Mouse (Mus musculus): ENCODE data around the gene Glt8d1. TPM values are rescaled to one million over a fixed set of nuclear protein-coding genes. Genes with fewer than 3 reads are reported as not detected.
A peak's percentile ranks its signal among the peaks of the same experiment; 100 is the strongest.

Gene Glt8d1
- total RNA-seq (2022), result 10 to 100 TPM; 10.6 to 12.5 (median 11.8) TPM

DNA sequence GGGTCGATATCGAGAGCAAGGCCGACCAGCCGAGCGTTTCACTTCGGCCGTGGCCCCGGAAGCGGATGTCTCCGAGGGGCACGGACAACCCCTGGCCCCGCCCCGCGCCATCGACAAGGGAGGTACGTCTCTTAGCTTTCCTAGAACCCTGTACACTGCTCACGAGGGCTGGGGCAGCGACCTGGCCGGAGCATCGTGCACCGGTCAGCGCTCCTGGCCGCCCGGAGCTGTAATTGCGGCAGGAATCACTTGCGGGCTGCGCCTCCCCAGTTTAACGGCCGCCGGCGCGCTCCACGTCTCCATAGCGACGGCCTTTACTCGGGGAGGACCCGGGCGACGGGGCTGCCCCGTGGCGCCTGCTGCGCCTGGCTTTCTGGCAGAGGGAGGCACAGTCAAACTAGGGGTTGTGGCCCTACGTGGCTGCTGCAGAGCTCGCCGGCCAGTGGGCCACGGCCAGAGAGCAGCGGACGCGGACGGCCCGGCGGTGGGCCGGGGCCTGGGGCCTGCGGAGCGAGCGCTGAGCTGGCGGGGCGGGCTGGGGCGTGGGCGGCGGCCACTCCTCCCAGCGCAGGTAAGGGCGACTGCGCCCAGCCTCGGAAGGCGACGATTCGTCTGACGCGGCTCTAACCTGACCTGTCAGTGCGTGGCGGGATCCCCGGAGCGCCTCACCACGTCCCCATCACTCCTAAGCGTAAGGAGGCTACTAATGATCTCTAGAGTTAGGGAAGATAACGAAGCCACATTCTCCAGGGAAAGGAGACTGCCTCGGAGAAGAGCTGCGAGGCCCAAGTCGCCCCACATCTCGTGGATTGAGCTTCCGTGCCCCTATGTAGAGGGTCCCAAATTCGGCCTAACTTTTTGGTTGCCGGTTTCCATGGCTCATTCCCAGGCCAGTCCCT lies at the start of gene Glt8d1, which contains the start of gene Spcs1:
Gene Glt8d1, plus strand, starts transcription at position 94 of the 899 bp plus-strand sequence.
Gene Spcs1, minus strand, starts transcription at position 366 of the 899 bp plus-strand sequence.
- peak; percentile 70 to 74 for DNase-seq (ENCODE audit: low spot score in 2 of 2)

DNA sequence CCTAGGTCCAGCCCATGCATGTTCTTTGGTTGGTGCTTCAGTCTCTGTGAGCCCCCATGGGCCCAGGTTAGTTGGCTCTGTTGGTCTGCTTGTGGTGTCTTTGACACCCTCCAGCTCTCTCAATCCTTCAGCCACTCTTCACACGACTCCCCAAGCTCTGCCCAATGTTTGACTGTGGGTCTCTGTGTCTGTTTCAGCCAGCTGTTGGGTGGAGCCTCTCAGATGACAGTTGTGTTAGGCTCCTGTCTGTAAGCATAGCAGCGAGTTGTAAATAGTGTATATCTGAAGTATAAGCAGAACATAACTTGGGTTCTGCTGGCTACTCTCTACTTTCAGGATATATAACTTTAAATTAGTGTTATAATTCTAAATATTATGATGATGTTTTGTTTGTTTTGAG lies 42.7 kb upstream of the Glt8d1 start:
- no peak for DNase-seq (ENCODE audit: low spot score in 2 of 2)

DNA sequence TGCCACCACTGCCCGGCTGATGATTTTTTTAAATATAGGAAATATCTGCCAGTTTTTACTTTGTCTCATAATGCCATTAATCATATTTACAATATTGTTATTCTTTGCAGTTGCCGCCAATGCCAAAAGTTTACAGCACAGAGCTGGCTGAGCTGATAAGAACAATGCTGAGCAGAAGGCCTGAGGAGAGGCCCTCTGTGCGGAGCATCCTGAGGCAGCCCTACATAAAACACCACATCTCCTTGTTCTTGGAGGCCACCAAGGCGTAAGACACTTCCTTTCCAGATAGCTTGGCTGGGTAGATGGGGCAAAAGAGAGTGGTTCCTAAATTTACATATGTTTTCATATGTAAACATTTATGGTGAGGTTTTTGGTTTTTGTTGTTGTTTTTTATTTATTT lies 42.2 kb upstream of the Glt8d1 start:
- no peak for DNase-seq (ENCODE audit: low spot score in 2 of 2)

GRCm38 (mm10) chr14:30960366-30960765 lies 40.8 kb upstream of the Glt8d1 start:
- DNase-seq (ENCODE audit: low spot score in 2 of 2), result no peak

DNA sequence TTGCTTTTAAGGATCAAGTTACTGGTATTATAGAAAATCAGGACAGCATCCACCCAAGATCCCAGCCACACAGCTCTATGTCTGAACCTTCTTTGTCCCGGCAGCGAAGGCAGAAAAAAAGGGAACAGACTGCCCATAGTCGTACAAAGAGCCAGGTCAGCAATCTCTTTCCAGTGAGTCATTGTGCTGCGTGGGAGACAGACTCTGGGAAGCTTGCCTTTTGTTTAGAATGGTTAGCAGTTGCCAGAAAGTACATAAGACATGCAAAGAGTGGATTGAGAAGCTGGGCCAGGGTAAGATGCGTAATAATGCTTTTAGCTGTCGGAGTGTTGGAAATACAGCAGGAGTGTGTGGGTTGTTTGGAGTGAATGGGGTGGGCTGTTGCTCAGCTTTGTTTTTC lies 27.0 kb upstream of the Glt8d1 start:
- DNase-seq (ENCODE audit: low spot score in 2 of 2), result no peak

GRCm38 (mm10) chr14:30976222-30976621 lies 25.0 kb upstream of the Glt8d1 start:
- DNase-seq (ENCODE audit: low spot score in 2 of 2), result no peak

DNA sequence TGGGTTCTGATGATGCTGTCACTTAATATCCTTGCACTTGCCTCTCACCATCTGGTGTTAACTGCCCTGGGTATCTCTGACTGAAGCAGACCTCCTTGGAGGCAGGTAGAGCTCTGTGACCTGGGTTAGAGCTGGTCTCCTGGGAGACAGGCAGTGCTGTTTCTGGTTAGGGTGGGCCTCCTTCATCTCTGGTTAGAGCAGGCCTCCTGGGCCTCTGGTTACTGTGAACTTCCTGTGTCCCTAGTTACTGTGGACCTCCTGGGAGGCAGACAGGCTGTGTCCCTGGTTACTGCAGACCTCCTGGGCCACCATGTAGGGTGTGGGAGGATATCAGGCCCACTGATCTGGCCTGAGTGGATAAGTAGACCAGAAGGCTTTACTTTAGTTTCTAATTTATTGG lies 4.8 kb upstream of the Glt8d1 start:
- no peak for DNase-seq (ENCODE audit: low spot score in 2 of 2)

GRCm38 (mm10) chr14:31000356-31000755 lies 844 bp upstream of the Glt8d1 start:
- DNase-seq (ENCODE audit: low spot score in 2 of 2), result no peak

- no peak for DNase-seq (ENCODE audit: low spot score in 2 of 2)
These were observed 339 bp upstream of the Glt8d1 start for GRCm38 (mm10) chr14:31000816-31001306.

DNA sequence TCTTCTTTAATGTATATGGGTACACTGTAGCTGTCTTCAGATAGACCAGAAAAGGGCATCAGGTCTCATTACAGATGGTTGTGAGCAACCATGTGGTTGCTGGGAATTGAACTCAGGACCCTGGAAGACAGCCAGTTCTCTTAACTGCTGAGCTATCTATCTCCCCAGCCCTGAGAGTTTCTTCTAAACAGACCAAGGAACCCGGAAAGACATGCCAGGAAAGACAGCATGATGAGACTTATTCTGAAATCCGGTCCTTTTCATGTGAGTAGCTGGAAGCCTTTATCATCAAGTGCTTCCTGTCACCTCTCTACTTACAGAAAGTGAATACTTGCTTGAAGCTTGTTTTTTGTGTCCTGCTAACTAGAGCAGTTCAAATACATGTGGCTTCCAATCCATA lies 3.3 kb downstream of the Glt8d1 start:
- no peak for DNase-seq (ENCODE audit: low spot score in 2 of 2)

GRCm38 (mm10) chr14:31006779-31007178 lies 5.6 kb downstream of the Glt8d1 start:
- DNase-seq (ENCODE audit: low spot score in 2 of 2), result no peak

DNA sequence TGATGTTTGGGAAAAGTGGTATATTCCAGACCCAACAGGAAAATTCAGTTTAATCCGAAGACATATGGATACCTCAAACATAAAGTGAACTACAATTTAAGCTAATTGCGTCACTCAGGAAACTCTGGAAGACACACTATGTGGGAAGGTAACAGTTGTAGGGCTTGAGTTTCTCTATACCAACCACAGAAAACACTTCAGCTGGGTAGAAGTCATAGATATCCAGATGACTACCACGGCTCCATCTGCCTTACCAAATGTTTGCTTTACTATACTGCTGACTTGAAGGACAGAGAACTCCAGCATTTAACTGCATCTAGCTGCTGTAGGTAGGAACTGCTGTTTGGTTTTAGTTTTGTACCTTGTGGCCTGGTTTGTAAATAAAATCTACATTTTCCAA lies 10.4 kb downstream of the Glt8d1 start:
- no peak for DNase-seq (ENCODE audit: low spot score in 2 of 2)

DNA sequence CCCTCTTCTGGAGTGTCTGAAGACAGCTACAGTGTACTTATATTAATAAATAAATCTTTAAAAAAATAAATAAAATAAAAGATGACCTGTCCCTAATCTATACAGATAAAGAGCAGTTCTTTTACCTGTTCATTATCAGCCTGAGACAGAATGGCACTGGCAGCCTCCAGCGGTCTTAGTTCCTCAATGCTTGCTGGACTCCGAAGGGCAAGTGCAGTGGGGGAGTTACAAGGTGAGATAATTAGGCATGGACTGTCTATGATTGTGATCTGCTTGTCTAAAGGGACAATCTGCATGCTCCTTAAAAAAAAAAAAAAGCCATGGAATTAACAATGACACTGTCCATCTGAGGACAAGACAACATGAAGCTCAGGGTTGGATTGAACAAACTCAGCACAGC lies 12.7 kb downstream of the Glt8d1 start:
- no peak for DNase-seq (ENCODE audit: low spot score in 2 of 2)

- DNase-seq (ENCODE audit: low spot score in 2 of 2), result no peak
These were observed 14.9 kb downstream of the Glt8d1 start for GRCm38 (mm10) chr14:31016063-31016462.

GRCm38 (mm10) chr14:31017854-31018253 lies 16.7 kb downstream of the Glt8d1 start:
- DNase-seq (ENCODE audit: low spot score in 2 of 2), result no peak

DNA sequence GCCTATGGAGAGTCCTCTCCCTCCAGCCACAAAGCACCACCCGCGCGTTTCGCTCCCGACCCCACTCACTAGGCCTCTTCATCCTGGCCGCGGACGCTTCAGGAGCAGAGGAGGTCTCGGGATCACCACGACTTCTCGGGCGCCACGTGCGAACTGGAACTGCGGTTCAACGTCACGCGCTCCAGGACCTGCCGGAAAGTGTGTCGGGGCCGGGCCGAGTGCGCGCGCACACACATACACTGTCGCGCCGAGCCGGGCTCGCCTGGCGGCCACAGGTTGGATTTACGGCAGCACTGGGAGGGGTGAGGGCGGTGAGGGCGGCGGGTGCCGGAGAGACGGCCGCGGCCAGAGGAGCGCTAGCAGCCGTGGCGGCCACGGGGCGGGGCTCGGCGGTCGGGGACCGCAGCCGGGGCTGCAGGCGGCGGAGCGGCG lies 17.7 kb downstream of the Glt8d1 start, which contains the start of the genes Pbrm1 and Gnl3:
Gene Pbrm1, plus strand, starts transcription at position 279 of the 432 bp plus-strand sequence.
Gene Gnl3, minus strand, starts transcription at position 293 of the 432 bp plus-strand sequence.
- peak; percentile 95 to 97 for DNase-seq (ENCODE audit: low spot score in 2 of 2)

DNA sequence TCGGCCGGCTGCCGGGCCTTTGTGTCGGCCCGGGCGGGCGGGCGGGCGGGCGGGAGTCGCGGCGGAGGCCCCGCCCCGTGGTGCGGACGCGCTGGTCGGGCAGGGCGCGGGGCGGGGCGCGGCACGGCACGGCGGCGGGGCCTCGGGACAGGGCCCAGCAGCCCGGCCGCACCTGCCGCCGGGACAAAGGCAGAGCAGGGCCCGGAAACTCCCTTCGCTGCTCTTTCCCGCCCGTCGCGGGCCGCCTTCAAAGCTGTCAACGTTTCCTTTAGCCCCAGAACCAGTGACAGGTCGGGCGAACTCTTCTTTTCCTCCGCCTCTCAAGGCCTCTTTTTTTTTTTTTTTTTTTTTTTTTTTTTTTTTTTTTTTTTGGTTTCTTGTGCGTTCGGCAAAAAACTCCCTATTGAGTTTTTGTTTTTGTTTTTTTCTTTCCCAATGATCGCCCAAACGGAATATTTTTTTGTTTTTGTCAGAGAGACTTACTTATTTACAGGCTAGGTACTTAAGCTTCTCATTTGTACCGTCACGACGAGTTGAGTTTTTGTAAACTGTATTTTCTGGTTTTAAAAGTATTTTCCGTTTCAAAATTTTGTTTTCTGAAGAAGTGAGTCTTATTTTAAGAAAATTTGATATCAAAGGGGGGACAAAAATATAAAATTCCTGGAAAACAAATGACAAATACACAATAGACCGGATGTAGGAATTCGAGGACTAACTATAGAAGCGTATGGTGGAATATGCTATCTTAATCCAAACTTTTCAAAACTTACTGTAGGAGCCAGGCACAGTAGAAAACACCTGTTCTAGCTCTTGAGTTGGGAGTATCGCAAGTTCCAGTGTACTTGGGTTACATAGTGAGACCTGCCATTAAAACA lies 18.4 kb downstream of the Glt8d1 start:
- DNase-seq (ENCODE audit: low spot score in 2 of 2), result peak in 1 of 2 experiments; percentile 72

GRCm38 (mm10) chr14:31022579-31022978 lies 21.4 kb downstream of the Glt8d1 start:
- DNase-seq (ENCODE audit: low spot score in 2 of 2), result no peak

- DNase-seq (ENCODE audit: low spot score in 2 of 2), result no peak
These were observed 24.6 kb downstream of the Glt8d1 start for GRCm38 (mm10) chr14:31025785-31026184.

DNA sequence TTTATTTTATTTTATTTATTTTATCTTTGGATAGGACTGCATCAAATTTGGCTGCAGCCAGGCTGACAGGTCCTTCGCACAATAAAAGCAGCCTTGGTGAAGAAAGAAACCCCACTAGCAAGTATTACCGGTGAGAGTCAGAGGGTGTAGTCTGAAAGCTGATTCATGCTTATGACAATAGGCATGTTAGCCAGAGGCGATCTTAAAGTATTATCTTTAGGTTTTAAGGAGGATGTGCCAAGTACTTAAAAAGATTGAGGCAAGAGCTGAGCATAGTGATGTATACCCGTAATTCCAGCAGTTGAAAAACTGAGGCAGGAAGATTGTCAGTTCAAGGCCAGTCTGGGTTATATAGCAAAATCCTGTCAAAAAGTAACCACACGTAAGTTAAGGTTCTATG lies 44.1 kb downstream of the Glt8d1 start:
- DNase-seq (ENCODE audit: low spot score in 2 of 2), result no peak

DNA sequence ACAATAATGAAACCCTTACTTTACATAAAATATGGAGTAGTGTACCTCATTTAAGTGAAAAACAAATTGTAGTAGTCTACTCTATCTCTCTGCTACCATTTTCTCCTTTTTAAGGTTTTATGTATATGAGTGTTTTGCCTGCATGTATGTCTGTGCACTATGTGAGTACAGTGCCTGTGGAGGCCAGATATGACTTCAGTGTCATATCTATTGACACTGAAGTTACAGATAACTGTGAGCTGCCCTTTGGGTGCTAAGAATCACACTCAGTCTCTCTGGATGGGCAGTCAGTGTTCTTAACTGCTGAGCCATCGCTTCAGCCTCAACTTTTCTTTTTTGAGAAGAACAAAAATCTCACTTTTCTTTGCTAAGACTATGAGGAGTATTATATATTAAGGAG lies 44.6 kb downstream of the Glt8d1 start:
- DNase-seq (ENCODE audit: low spot score in 2 of 2), result no peak
